Mouse (Mus musculus): Measurements from ENCODE around the gene Ppp1r2. TPM values are rescaled to one million over a fixed set of nuclear protein-coding genes. Genes with fewer than 3 reads are reported as not detected.

Ppp1r2 gene
- polyA plus RNA-seq, 1 experiment from 2014 or later = 112 TPM

DNA sequence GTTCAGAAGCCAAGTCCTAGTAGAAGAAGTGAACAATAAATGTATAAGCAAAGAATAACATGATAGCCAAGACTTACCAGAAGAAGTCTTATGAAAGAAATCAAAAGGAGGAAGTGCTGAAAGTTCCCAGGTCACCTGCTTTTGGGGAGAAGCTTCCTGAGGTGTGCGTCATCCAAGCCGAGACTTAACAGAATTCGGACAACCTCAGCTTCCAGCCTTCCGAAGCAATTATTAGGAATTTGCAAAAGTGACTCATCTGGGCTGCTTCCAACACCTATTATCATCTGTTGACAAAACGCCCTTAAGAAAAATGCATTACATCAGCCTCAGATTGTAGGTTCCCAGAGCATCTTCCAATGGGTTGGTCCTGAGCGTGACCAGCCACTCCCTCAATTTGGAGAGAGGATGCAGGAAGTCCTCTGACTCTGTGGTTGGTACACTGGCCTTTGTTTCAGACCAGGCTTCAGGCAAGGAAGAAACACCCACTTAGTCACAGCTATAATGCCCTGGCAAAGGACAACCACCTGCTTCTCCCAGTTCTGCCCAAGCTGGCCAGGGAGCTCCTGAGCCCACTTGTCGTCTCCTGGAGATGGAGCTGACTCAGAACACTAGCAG, 15.8 kb upstream of the Ppp1r2 start:
- H3K4me1 ChIP-seq (replicated peaks; ENCODE audit: insufficient read depth, low read length) = peaks cover 4% of the 10 kb centered on the region; the same call in 1 of the 2 replicates
- 68% methylated on average over 7 of the region's 7 CpGs for WGBS
- no peak overlapping the region for H3K4me3 ChIP-seq (replicated peaks; ENCODE audit: low read depth, low read length)
- H3K4me2 ChIP-seq (ENCODE audit: low read length) = no peak overlapping the region
- peak overlapping the region; percentile 78 for H3K27ac ChIP-seq
- H3K36me3 ChIP-seq (ENCODE audit: insufficient read depth, low read length) = no peaks in the 10 kb centered on the region
- H3K9me3 ChIP-seq (replicated peaks; ENCODE audit: low read length) = no peaks in the 10 kb centered on the region
- no peak for TF ChIP-seq CTCF (IDR thresholded peaks at IDR 0.05; ENCODE audit: low read depth)
- ATAC-seq (replicated peaks; ENCODE audit: low FRiP score, low read depth) (no peak), DNase-seq (ENCODE audit: low spot score) (peak; percentile 41)
- H3K27me3 ChIP-seq (ENCODE audit: insufficient read depth, low read length) = no peaks in the 10 kb centered on the region
- H3K9ac ChIP-seq (ENCODE audit: low read depth, low read length) = no peak overlapping the region

- no peak for TF ChIP-seq CTCF (IDR thresholded peaks at IDR 0.05; ENCODE audit: low read depth)
These were observed 15.2 kb upstream of the Ppp1r2 start for GRCm38 (mm10) chr16:31290281-31290680.

GRCm38 (mm10) chr16:31287712-31288111, 12.6 kb upstream of the Ppp1r2 start:
- no peaks in the 10 kb centered on the region for H3K27me3 ChIP-seq (ENCODE audit: insufficient read depth, low read length)
- H3K4me2 ChIP-seq (ENCODE audit: low read length) = no peak overlapping the region
- DNase-seq (ENCODE audit: low spot score) = no peak
- no peak overlapping the region for H3K9ac ChIP-seq (ENCODE audit: low read depth, low read length)
- peaks cover 4% of the 10 kb centered on the region; the same call in 1 of the 2 replicates for H3K4me1 ChIP-seq (replicated peaks; ENCODE audit: insufficient read depth, low read length)
- 81% methylated on average over 3 of the region's 3 CpGs for WGBS
- H3K27ac ChIP-seq = no peak overlapping the region
- no peaks in the 10 kb centered on the region for H3K36me3 ChIP-seq (ENCODE audit: insufficient read depth, low read length)
- no peak for ATAC-seq (replicated peaks; ENCODE audit: low FRiP score, low read depth)
- H3K4me3 ChIP-seq (replicated peaks; ENCODE audit: low read depth, low read length) = no peak overlapping the region
- no peak for TF ChIP-seq CTCF (IDR thresholded peaks at IDR 0.05; ENCODE audit: low read depth)
- no peaks in the 10 kb centered on the region for H3K9me3 ChIP-seq (replicated peaks; ENCODE audit: low read length)

More at GRCm38 (mm10) chr16:31290281-31290680, 15.2 kb upstream of the Ppp1r2 start:
- 17% methylated on average over 10 of the region's 10 CpGs for WGBS
- peak; percentile 65 for ATAC-seq (replicated peaks; ENCODE audit: low FRiP score, low read depth)
- peak overlapping the region; percentile 78 for H3K27ac ChIP-seq
- H3K4me2 ChIP-seq (ENCODE audit: low read length) = no peak overlapping the region
- H3K4me1 ChIP-seq (replicated peaks; ENCODE audit: insufficient read depth, low read length) = peaks cover 4% of the 10 kb centered on the region; the same call in 1 of the 2 replicates
- no peaks in the 10 kb centered on the region for H3K9me3 ChIP-seq (replicated peaks; ENCODE audit: low read length)
- no peaks in the 10 kb centered on the region for H3K27me3 ChIP-seq (ENCODE audit: insufficient read depth, low read length)
- H3K4me3 ChIP-seq (replicated peaks; ENCODE audit: low read depth, low read length) = no peak overlapping the region
- no peaks in the 10 kb centered on the region for H3K36me3 ChIP-seq (ENCODE audit: insufficient read depth, low read length)
- peak; percentile 92 for DNase-seq (ENCODE audit: low spot score)
- H3K9ac ChIP-seq (ENCODE audit: low read depth, low read length) = no peak overlapping the region

DNA sequence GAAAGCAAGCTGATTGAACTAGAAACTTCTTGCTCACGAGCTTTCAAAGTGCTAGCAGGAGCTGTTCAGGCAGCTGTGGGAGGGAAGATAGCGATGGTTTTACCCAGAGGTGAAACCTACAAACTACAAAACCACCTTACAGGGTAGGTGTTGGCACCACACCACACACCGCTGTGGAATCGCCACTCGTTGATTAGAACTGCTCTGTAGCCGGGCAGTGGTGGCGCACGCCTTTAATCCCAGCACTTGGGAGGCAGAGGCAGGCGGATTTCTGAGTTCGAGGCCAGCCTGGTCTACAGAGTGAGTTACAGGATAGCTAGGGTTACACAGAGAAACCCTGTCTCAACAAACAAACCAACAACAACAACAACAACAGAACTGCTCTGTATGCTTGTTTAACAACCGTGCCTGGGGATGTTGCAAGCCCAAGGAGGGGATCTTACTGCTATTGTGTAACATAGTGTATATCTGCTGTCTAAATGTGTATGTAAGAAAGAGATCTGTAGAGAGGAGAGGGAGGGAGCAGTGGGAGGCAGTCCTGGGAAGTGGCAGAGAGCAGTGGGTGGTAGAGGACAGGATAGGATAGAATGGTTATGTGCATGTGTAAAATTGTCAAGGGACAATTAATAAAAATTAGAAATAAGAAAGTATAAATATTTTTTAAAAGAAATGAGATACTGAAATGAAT, 11.9 kb upstream of the Ppp1r2 start:
- Histone ChIP-seq H3K9ac (ENCODE audit: low read depth, low read length) (no peak overlapping the region), H3K9me3 (replicated peaks; ENCODE audit: low read length) (no peaks in the 10 kb centered on the region), H3K4me1 (replicated peaks; ENCODE audit: insufficient read depth, low read length) (no peaks in the 10 kb centered on the region; the same call in 1 of the 2 replicates), H3K36me3 (ENCODE audit: insufficient read depth, low read length) (no peaks in the 10 kb centered on the region), H3K4me3 (replicated peaks; ENCODE audit: low read depth, low read length) (no peak overlapping the region), H3K27ac (no peak overlapping the region), H3K4me2 (ENCODE audit: low read length) (no peak overlapping the region), H3K27me3 (ENCODE audit: insufficient read depth, low read length) (no peaks in the 10 kb centered on the region)
- ATAC-seq (replicated peaks; ENCODE audit: low FRiP score, low read depth) (no peak), DNase-seq (ENCODE audit: low spot score) (no peak)
- WGBS = 89% methylated on average over 11 of the region's 11 CpGs
- TF ChIP-seq CTCF (IDR thresholded peaks at IDR 0.05; ENCODE audit: low read depth) = no peak

DNA sequence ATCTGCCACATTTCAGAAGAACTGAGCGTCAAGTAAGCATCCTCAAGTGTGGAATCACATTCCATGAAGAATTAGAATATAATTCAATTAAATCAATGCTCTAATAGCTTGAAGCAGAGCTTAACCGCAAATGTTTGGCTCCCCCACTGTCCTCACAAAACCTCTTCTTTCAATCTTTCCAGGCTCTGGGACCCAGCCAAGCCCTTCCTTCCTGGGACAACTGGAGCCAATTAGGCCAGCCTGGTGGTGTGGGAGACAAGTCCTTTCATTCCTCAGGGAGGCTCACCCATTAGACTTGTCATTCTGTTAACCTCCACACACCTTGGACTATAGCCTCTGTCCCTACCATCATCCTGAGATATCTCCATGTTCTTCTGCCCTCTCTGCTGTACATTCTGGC, 6.9 kb upstream of the Ppp1r2 start:
- no peaks in the 10 kb centered on the region for H3K36me3 ChIP-seq (ENCODE audit: insufficient read depth, low read length)
- H3K4me1 ChIP-seq (replicated peaks; ENCODE audit: insufficient read depth, low read length) = no peaks in the 10 kb centered on the region
- H3K9ac ChIP-seq (ENCODE audit: low read depth, low read length) = no peak overlapping the region
- DNase-seq (ENCODE audit: low spot score) (no peak), ATAC-seq (replicated peaks; ENCODE audit: low FRiP score, low read depth) (no peak)
- no peaks in the 10 kb centered on the region for H3K27me3 ChIP-seq (ENCODE audit: insufficient read depth, low read length)
- WGBS = 78% methylated on average over 2 of the region's 2 CpGs
- no peak for TF ChIP-seq CTCF (IDR thresholded peaks at IDR 0.05; ENCODE audit: low read depth)
- no peak overlapping the region for H3K4me3 ChIP-seq (replicated peaks; ENCODE audit: low read depth, low read length)
- no peak overlapping the region for H3K4me2 ChIP-seq (ENCODE audit: low read length)
- no peaks in the 10 kb centered on the region for H3K9me3 ChIP-seq (replicated peaks; ENCODE audit: low read length)
- no peak overlapping the region for H3K27ac ChIP-seq

- no peak overlapping the region for H3K4me2 ChIP-seq (ENCODE audit: low read length)
- no peak overlapping the region for H3K9ac ChIP-seq (ENCODE audit: low read depth, low read length)
- no peak for DNase-seq (ENCODE audit: low spot score)
- H3K27me3 ChIP-seq (ENCODE audit: insufficient read depth, low read length) = no peaks in the 10 kb centered on the region
- H3K9me3 ChIP-seq (replicated peaks; ENCODE audit: low read length) = no peaks in the 10 kb centered on the region
- H3K4me1 ChIP-seq (replicated peaks; ENCODE audit: insufficient read depth, low read length) = no peaks in the 10 kb centered on the region
- no peak overlapping the region for H3K4me3 ChIP-seq (replicated peaks; ENCODE audit: low read depth, low read length)
- no peaks in the 10 kb centered on the region for H3K36me3 ChIP-seq (ENCODE audit: insufficient read depth, low read length)
- no peak overlapping the region for H3K27ac ChIP-seq
- TF ChIP-seq CTCF (IDR thresholded peaks at IDR 0.05; ENCODE audit: low read depth) = no peak
- 86% methylated on average over 4 of the region's 4 CpGs for WGBS
- no peak for ATAC-seq (replicated peaks; ENCODE audit: low FRiP score, low read depth)
These were observed 5.1 kb upstream of the Ppp1r2 start for GRCm38 (mm10) chr16:31280176-31280575.

Measured in kidney, postnatal 0 days (tissue).